17 mouse cellular contexts compared by ENCODE assay signal in genomic region chr4:13461067-13461466, GRCm38 (mm10).
DNase-seq lines count a peak whose midpoint lies in the region; ATAC-seq and TF ChIP-seq lines count a peak whose summit lies in the region.
"Had no signal": no experiment of that assay in that cellular context is flagged by ENCODE, and none has a peak within 500 bp of the region (broad histone marks: within the 10 kb centered on the region; RNA-seq: fewer than 3 reads in every experiment).

No protein-coding gene starts in this region.

- no peaks in the 10 kb centered on the region for H3K9me3 ChIP-seq in neural tube, embryonic 11.5 days (ENCODE audit: control insufficient read depth, low read length)
- H3K9me3 ChIP-seq in hindbrain, embryonic 12.5 days (replicated peaks) = no peaks in the 10 kb centered on the region
- H3K9me3 ChIP-seq in midbrain, embryonic 13.5 days = no peaks in the 10 kb centered on the region
- H3K9me3 ChIP-seq in intestine, embryonic 15.5 days = no peaks in the 10 kb centered on the region
- H3K9me3 ChIP-seq: G1E; liver, embryonic 13.5 days had no signal

- H3K36me3 ChIP-seq in neural tube, embryonic 11.5 days (ENCODE audit: control insufficient read depth, insufficient read depth, low read length) = no peaks in the 10 kb centered on the region
- H3K36me3 ChIP-seq in hindbrain, embryonic 12.5 days = no peaks in the 10 kb centered on the region
- H3K36me3 ChIP-seq in midbrain, embryonic 13.5 days = no peaks in the 10 kb centered on the region
- no peaks in the 10 kb centered on the region for H3K36me3 ChIP-seq in intestine, embryonic 15.5 days
- H3K36me3 ChIP-seq: G1E; liver, embryonic 13.5 days had no signal

- peak; percentile 77 for ATAC-seq in neural tube, embryonic 11.5 days (ENCODE audit: insufficient read depth, low FRiP score, low TSS enrichment)
- ATAC-seq in hindbrain, embryonic 12.5 days (ENCODE audit: low FRiP score) = peak; percentile 88
- peak; percentile 40; the same call in 1 of the 2 replicates for ATAC-seq in midbrain, embryonic 13.5 days
- no peak for ATAC-seq in intestine, embryonic 15.5 days

- peak; percentile 17 for DNase-seq in neural tube, embryonic 11.5 days (ENCODE audit: low spot score)
- no peak for DNase-seq in neural tube, embryonic 10.5 days (ENCODE audit: extremely low spot score, low spot score)
- peak; percentile 82 for DNase-seq in retina, postnatal 1 day
- DNase-seq in urinary bladder, postnatal 14 days (ENCODE audit: low spot score) = no peak
- DNase-seq in layer of hippocampus, adult 2 months (ENCODE audit: low spot score in 2 of 2) = no peak
- DNase-seq: adrenal gland, postnatal 14 days; cerebellum, postnatal 36 days; gastrocnemius, postnatal 25 days; heart, postnatal 4 days; kidney, adult 9 months; liver, embryonic 13.5 days; lung, postnatal 10 days had no signal

- no peak overlapping the region for H3K27ac ChIP-seq in neural tube, embryonic 11.5 days (ENCODE audit: low read depth, low read length)
- H3K27ac ChIP-seq in hindbrain, embryonic 12.5 days = peak overlapping the region; percentile 74
- H3K27ac ChIP-seq in midbrain, embryonic 13.5 days = peak overlapping the region; percentile 65
- no peak overlapping the region for H3K27ac ChIP-seq in intestine, embryonic 15.5 days
- no peak overlapping the region for H3K27ac ChIP-seq in layer of hippocampus, adult 2 months
- H3K27ac ChIP-seq: liver, embryonic 13.5 days had no signal

- no peak overlapping the region for H3K4me2 ChIP-seq in neural tube, embryonic 11.5 days (ENCODE audit: low read depth)
- no peak overlapping the region for H3K4me2 ChIP-seq in hindbrain, embryonic 12.5 days (replicated peaks)
- no peak overlapping the region for H3K4me2 ChIP-seq in midbrain, embryonic 13.5 days (replicated peaks)
- H3K4me2 ChIP-seq in intestine, embryonic 15.5 days (replicated peaks) = no peak overlapping the region
- H3K4me2 ChIP-seq: heart, embryonic 11.5 days; liver, embryonic 13.5 days had no signal

- no peak overlapping the region for H3K9ac ChIP-seq in neural tube, embryonic 11.5 days (ENCODE audit: low read length)
- no peak overlapping the region for H3K9ac ChIP-seq in hindbrain, embryonic 12.5 days
- H3K9ac ChIP-seq in midbrain, embryonic 13.5 days (replicated peaks) = no peak overlapping the region
- H3K9ac ChIP-seq in intestine, embryonic 15.5 days = no peak overlapping the region
- H3K9ac ChIP-seq: liver, embryonic 13.5 days had no signal

- H3K4me1 ChIP-seq in neural tube, embryonic 11.5 days (ENCODE audit: control insufficient read depth, insufficient read depth, low read length) = peaks cover 7% of the 10 kb centered on the region; the same call in 1 of the 2 replicates
- H3K4me1 ChIP-seq in hindbrain, embryonic 12.5 days = peaks cover 13% of the 10 kb centered on the region
- peaks cover 24% of the 10 kb centered on the region for H3K4me1 ChIP-seq in midbrain, embryonic 13.5 days (replicated peaks)
- H3K4me1 ChIP-seq in intestine, embryonic 15.5 days (replicated peaks) = no peaks in the 10 kb centered on the region
- H3K4me1 ChIP-seq: liver, embryonic 13.5 days had no signal

- no peak for TF ChIP-seq CTCF in layer of hippocampus, adult 2 months (conservative IDR thresholded peaks at IDR 0.05)

- H3K4me3 ChIP-seq in neural tube, embryonic 11.5 days (ENCODE audit: low read depth, low read length) = no peak overlapping the region
- no peak overlapping the region for H3K4me3 ChIP-seq in hindbrain, embryonic 12.5 days
- H3K4me3 ChIP-seq in midbrain, embryonic 13.5 days (replicated peaks) = no peak overlapping the region
- no peak overlapping the region for H3K4me3 ChIP-seq in intestine, embryonic 15.5 days (replicated peaks)
- H3K4me3 ChIP-seq in layer of hippocampus, adult 2 months = no peak overlapping the region
- H3K4me3 ChIP-seq: liver, embryonic 13.5 days had no signal

- H3K27me3 ChIP-seq in neural tube, embryonic 11.5 days (ENCODE audit: control insufficient read depth, insufficient read depth, low read length) = no peaks in the 10 kb centered on the region
- no peaks in the 10 kb centered on the region for H3K27me3 ChIP-seq in hindbrain, embryonic 12.5 days
- H3K27me3 ChIP-seq in midbrain, embryonic 13.5 days = no peaks in the 10 kb centered on the region
- H3K27me3 ChIP-seq in intestine, embryonic 15.5 days (replicated peaks) = no peaks in the 10 kb centered on the region
- H3K27me3 ChIP-seq: liver, embryonic 13.5 days had no signal

- WGBS in neural tube, embryonic 11.5 days = 35% methylated on average over 3 of the region's 3 CpGs
- 19% methylated on average over 3 of the region's 3 CpGs for WGBS in hindbrain, embryonic 12.5 days
- WGBS in midbrain, embryonic 13.5 days = 27% methylated on average over 3 of the region's 3 CpGs
- 52% methylated on average over 3 of the region's 3 CpGs for WGBS in intestine, embryonic 15.5 days

Comparison
In these comparisons a context has a peak if more than half of its experiments do, and no peak if none do; other contexts are left out.
1. DNase-seq: peak in neural tube, embryonic 11.5 days (single experiment) and retina, postnatal 1 day (single experiment); none in neural tube, embryonic 10.5 days (single experiment), urinary bladder, postnatal 14 days (single experiment) and layer of hippocampus, adult 2 months (0 of 2).
2. H3K27ac ChIP-seq: peak in hindbrain, embryonic 12.5 days (single experiment) and midbrain, embryonic 13.5 days (single experiment); none in neural tube, embryonic 11.5 days (single experiment), intestine, embryonic 15.5 days (single experiment) and layer of hippocampus, adult 2 months (single experiment).